Mouse (Mus musculus) kidney, embryonic 14.5 days (tissue): ENCODE results near the gene Rps6ka2. TPM values are rescaled to one million over a fixed set of nuclear protein-coding genes. Genes with fewer than 3 reads are reported as not detected.
A peak's percentile ranks its signal among the peaks of the same experiment; 100 is the strongest.

Experiments used
- ATAC-seq: fragments of 200-750 bp; cut with Nextera tagmentation; 2 replicates; pipeline ENCODE4 v1.8.0; 2017; ENCODE audit warnings: moderate number of reproducible peaks, mild to moderate bottlenecking, moderate TSS enrichment, moderate library complexity; ENCODE audit not compliant: low FRiP score, low TSS enrichment
- H3K27ac ChIP-seq: fragments of 300-500 bp; sonication (generic); 2 replicates; pipeline ENCODE4 v1.5.1; 2014; ENCODE audit warnings: low read depth, mild to moderate bottlenecking, low read length, moderate library complexity, mixed read lengths
- H3K27me3 ChIP-seq: fragments of 300-500 bp; sonication (generic); 2 replicates; pipeline ENCODE4 v1.6.1; 2014; ENCODE audit warnings: mild to moderate bottlenecking, low read length; ENCODE audit not compliant: control insufficient read depth, insufficient read depth
- H3K36me3 ChIP-seq: fragments of 300-500 bp; sonication (generic); 2 replicates; pipeline ENCODE4 v1.6.1; 2014; ENCODE audit warnings: low read length, mixed read lengths; ENCODE audit not compliant: control insufficient read depth, insufficient read depth
- H3K4me1 ChIP-seq: fragments of 300-500 bp; sonication (generic); 2 replicates; pipeline ENCODE4 v1.6.1; 2014; ENCODE audit warnings: low read length, mixed read lengths; ENCODE audit not compliant: control insufficient read depth, insufficient read depth
- H3K4me2 ChIP-seq: fragments of 300-500 bp; sonication (generic); replicated peaks from 2 replicates; pipeline ENCODE4 v1.6.1; 2014; ENCODE audit warnings: low read depth, mild to moderate bottlenecking, low read length
- H3K4me3 ChIP-seq: fragments of 300-500 bp; sonication (generic); 2 replicates; pipeline ENCODE4 v1.5.1; 2014; ENCODE audit warnings: mild to moderate bottlenecking, low read length
- H3K9ac ChIP-seq: fragments of 300-500 bp; sonication (generic); 2 replicates; pipeline ENCODE4 v1.6.1; 2014; ENCODE audit warnings: low read depth, mild to moderate bottlenecking, low read length, moderate library complexity
- H3K9me3 ChIP-seq: fragments of 300-500 bp; sonication (generic); 2 replicates; pipeline ENCODE4 v1.6.1; 2016; ENCODE audit warnings: low read length; ENCODE audit not compliant: control insufficient read depth
- WGBS: fragments of 180-500 bp; shearing (Covaris S2); extraction: QIAGEN DNeasy Blood & Tissue Kit; methylation state at CpG from one replicate; pipeline ENCODE4 v1.1.7; 2014; 5-methylcytosine and 5-hydroxymethylcytosine counted together
- polyA plus RNA-seq: library from polyadenylated mRNA; unstranded; fragments of >200 nt; fragmentation: Nextera tagmentation; extraction: Ambion mirVana; gene quantifications from 2 replicates; pipeline ENCODE4 v1.2.1, GENCODE M21; 2014

Rps6ka2 gene
- polyA plus RNA-seq, 1 experiment from 2014 or later = 30.7 TPM

- no peaks in the 10 kb centered on the region for H3K9me3 ChIP-seq
- 78% methylated on average over 4 of the region's 4 CpGs for WGBS
- no peak for ATAC-seq
- no peaks in the 10 kb centered on the region for H3K4me1 ChIP-seq
- H3K9ac ChIP-seq = no peak overlapping the region
- no peaks in the 10 kb centered on the region for H3K36me3 ChIP-seq
- H3K4me3 ChIP-seq = no peak overlapping the region
- no peaks in the 10 kb centered on the region for H3K27me3 ChIP-seq
- no peak overlapping the region for H3K27ac ChIP-seq
- H3K4me2 ChIP-seq = no peak overlapping the region
Measured at GRCm38 (mm10) chr17:7211893-7212292, 42.0 kb downstream of the Rps6ka2 start.

- Histone ChIP-seq H3K9ac (no peak overlapping the region), H3K4me1 (no peaks in the 10 kb centered on the region), H3K4me3 (no peak overlapping the region), H3K9me3 (no peaks in the 10 kb centered on the region), H3K36me3 (no peaks in the 10 kb centered on the region), H3K27me3 (no peaks in the 10 kb centered on the region), H3K4me2 (no peak overlapping the region), H3K27ac (no peak overlapping the region)
- 75% methylated on average over 2 of the region's 2 CpGs for WGBS
- ATAC-seq = 0 out of 2 replicates have a peak, but pooled peaks have one; percentile 29
Measured at GRCm38 (mm10) chr17:7213214-7213613, 43.3 kb downstream of the Rps6ka2 start.

DNA sequence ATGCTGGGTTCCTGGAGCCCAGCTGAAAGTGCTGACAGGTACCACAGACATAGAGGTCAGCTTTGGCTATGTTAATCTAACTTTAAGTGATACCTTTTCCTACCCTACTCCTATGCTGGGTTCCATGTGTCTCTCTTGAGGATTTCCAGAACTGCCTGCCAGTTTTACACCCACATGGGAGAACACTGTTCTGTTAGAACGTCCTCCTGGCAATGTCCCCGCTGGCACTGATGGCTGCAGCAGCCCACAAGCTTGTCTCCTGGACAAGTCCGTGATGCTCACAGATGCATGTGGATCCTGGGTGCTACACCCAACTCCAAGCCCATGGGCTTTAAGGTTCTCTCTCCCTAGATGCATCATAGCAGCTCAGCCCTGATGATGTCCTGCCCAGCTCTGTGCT, 44.1 kb downstream of the Rps6ka2 start:
- H3K27me3 ChIP-seq = no peaks in the 10 kb centered on the region
- no peak overlapping the region for H3K9ac ChIP-seq
- no peak overlapping the region for H3K4me3 ChIP-seq
- no peaks in the 10 kb centered on the region for H3K36me3 ChIP-seq
- H3K9me3 ChIP-seq = no peaks in the 10 kb centered on the region
- no peak for ATAC-seq
- H3K4me2 ChIP-seq = no peak overlapping the region
- 96% methylated on average over 3 of the region's 3 CpGs for WGBS
- H3K27ac ChIP-seq = no peak overlapping the region
- no peaks in the 10 kb centered on the region for H3K4me1 ChIP-seq

DNA sequence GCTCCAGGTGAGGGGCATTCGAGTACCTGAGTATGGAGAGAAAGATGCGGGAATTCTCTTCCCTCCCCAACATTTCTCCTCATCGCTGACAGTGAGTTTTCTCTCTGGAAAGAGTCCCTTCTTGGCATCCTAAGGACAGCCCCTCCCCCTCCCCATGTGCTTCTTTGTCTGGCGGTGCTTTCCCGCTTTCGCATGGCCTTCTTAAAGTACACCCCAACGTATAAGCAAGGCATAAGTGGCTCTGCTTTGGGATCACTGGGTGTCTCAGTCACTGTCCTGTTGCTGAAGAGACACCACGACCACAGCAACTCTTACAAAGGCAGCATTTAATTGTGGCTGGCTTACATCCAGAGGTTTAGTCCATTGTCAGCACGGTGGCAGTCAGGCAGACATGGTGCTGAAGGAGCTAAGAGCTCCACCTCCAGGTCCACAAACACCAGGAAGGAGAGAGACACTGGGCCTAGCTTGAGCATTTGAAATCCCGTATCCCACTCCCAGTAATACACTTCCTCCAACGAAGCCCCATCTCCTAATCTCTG, 47.9 kb downstream of the Rps6ka2 start:
- no peak overlapping the region for H3K27ac ChIP-seq

GRCm38 (mm10) chr17:7218396-7218795, 48.5 kb downstream of the Rps6ka2 start:
- no peaks in the 10 kb centered on the region for H3K36me3 ChIP-seq
- ATAC-seq = no peak

More for the DNA sequence above, 47.9 kb downstream of the Rps6ka2 start:
- 79% methylated on average over 11 of the region's 11 CpGs for WGBS
- Histone ChIP-seq H3K27me3 (no peaks in the 10 kb centered on the region), H3K4me3 (no peak overlapping the region), H3K9me3 (no peaks in the 10 kb centered on the region), H3K9ac (no peak overlapping the region), H3K4me1 (no peaks in the 10 kb centered on the region), H3K36me3 (no peaks in the 10 kb centered on the region), H3K4me2 (no peak overlapping the region)
- no peak for ATAC-seq

GRCm38 (mm10) chr17:7219044-7219718, 49.3 kb downstream of the Rps6ka2 start:
- no peak overlapping the region for H3K27ac ChIP-seq
- H3K9me3 ChIP-seq = no peaks in the 10 kb centered on the region
- no peak for ATAC-seq

More at GRCm38 (mm10) chr17:7218396-7218795, 48.5 kb downstream of the Rps6ka2 start:
- Histone ChIP-seq H3K27me3 (no peaks in the 10 kb centered on the region), H3K4me1 (no peaks in the 10 kb centered on the region), H3K4me3 (no peak overlapping the region), H3K4me2 (no peak overlapping the region), H3K9me3 (no peaks in the 10 kb centered on the region), H3K9ac (no peak overlapping the region), H3K27ac (no peak overlapping the region)
- 80% methylated on average over 9 of the region's 9 CpGs for WGBS

DNA sequence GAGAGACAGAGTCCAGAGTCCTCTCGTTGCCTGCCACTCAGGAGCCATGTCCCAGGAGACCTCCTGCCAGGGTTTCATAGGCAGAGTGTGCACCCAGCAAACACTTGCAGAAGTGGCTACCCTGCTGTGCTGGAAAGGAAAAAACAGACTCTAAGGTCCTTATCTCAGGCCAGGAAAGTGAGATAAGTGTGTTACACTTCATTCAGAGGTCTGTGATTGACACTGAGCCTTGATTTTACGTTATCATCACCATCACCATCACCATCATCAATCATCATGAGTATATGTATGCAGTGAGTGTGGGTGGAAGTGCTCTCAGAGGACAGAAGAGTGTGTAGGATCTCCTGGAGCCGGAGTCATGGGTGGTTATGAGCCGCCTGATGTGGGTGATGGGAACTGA, 51.4 kb downstream of the Rps6ka2 start:
- no peak overlapping the region for H3K9ac ChIP-seq
- no peak overlapping the region for H3K4me3 ChIP-seq
- no peaks in the 10 kb centered on the region for H3K27me3 ChIP-seq
- H3K4me2 ChIP-seq = no peak overlapping the region
- WGBS = 93% methylated on average over 4 of the region's 4 CpGs
- ATAC-seq = no peak
- H3K36me3 ChIP-seq = no peaks in the 10 kb centered on the region
- no peak overlapping the region for H3K27ac ChIP-seq
- H3K4me1 ChIP-seq = no peaks in the 10 kb centered on the region
- no peaks in the 10 kb centered on the region for H3K9me3 ChIP-seq

More at GRCm38 (mm10) chr17:7219044-7219718, 49.3 kb downstream of the Rps6ka2 start:
- H3K27me3 ChIP-seq = no peaks in the 10 kb centered on the region
- no peaks in the 10 kb centered on the region for H3K4me1 ChIP-seq
- H3K4me3 ChIP-seq = no peak overlapping the region
- no peak overlapping the region for H3K9ac ChIP-seq
- H3K36me3 ChIP-seq = no peaks in the 10 kb centered on the region
- no peak overlapping the region for H3K4me2 ChIP-seq
- 56% methylated on average over 11 of the region's 11 CpGs for WGBS

DNA sequence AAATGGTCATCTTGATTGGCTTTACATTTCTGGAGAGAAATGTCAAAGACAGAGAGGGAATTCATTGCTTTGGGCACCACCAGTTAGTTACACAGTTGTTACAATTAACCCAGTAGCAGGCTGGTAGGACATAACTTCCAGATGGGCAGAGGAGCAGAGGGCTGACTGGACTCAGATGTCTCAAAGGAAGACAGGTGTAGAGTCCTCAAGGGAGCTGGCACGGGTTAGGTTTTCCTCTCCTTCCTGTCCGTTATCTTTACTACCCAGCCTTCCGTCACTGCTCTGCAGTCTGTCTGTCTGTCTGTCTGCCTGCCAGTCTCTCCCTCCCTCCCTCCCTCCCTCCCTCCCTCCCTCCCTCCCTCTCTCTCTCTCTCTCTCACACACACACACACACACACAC, 52.3 kb downstream of the Rps6ka2 start:
- Histone ChIP-seq H3K36me3 (no peaks in the 10 kb centered on the region), H3K9ac (no peak overlapping the region), H3K4me2 (no peak overlapping the region), H3K9me3 (no peaks in the 10 kb centered on the region), H3K27ac (no peak overlapping the region), H3K4me1 (peaks cover 5% of the 10 kb centered on the region), H3K27me3 (no peaks in the 10 kb centered on the region), H3K4me3 (no peak overlapping the region)
- no peak for ATAC-seq
- 65% methylated on average over 3 of the region's 3 CpGs for WGBS

GRCm38 (mm10) chr17:7228545-7228944, 58.6 kb downstream of the Rps6ka2 start:
- Histone ChIP-seq H3K4me1 (peaks cover 34% of the 10 kb centered on the region), H3K9ac (no peak overlapping the region), H3K27ac (no peak overlapping the region), H3K4me2 (no peak overlapping the region), H3K27me3 (no peaks in the 10 kb centered on the region), H3K9me3 (no peaks in the 10 kb centered on the region), H3K4me3 (no peak overlapping the region), H3K36me3 (no peaks in the 10 kb centered on the region)
- peak; percentile 33; the same call in 1 of the 2 replicates for ATAC-seq
- 74% methylated on average over 9 of the region's 9 CpGs for WGBS
